Mouse (Mus musculus): ENCODE measurements around the gene Olfr777. TPM values are rescaled to one million over a fixed set of nuclear protein-coding genes. Genes with fewer than 3 reads are reported as not detected.

Gene Olfr777
- not detected for total RNA-seq (2023)

DNA sequence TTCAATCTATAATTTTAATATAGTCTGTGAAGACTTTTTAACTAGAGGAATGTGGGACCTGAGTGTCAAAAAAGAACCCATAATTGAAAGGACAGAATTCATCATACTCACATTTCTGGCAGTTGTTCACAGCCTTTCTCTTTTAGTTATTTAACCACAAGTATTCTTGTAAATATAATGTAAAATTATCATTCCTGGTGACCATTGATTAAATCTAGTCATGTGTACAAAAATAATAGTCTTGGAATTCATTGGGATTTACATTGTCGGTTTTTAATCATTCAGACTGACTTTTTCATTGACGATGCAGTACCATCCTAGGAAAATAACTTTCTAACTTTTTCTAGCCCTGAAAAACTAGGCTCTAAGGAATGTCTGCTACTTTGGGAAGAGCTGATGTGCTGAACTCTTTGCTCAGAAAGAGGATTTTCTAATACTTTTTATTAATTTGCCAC is at the start of gene Olfr777:
Olfr777 (minus strand) TSS at position 405 of the 455 bp plus-strand sequence.

GRCm38 (mm10) chr10:129317817-129318216 is 46.5 kb upstream of the Olfr777 start, which contains the start of gene Olfr780:
TSS of gene Olfr780 (plus strand) at chr10:129318117.

DNA sequence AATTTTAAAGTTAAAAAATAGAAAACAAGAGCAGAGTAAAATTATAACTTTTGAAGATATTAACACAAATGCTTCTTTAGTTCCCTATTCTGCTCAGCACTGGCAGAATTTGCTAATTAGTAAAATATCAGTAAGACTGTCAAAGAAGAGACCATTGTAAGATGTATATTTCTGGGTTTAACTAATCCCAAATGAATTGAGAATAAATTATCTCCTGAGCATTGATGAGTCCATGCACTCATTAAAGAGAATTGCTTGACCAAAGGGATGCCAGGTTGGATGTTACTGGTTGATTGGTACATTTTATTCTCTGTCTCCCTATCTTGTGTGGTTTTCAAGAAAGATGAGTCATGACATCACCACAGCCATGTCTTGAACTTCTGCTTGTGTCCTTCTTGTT is 12.5 kb downstream of the Olfr777 start, which contains the start of gene Olfr776:
Olfr776 (plus strand) TSS at position 301 of the 400 bp plus-strand sequence.

DNA sequence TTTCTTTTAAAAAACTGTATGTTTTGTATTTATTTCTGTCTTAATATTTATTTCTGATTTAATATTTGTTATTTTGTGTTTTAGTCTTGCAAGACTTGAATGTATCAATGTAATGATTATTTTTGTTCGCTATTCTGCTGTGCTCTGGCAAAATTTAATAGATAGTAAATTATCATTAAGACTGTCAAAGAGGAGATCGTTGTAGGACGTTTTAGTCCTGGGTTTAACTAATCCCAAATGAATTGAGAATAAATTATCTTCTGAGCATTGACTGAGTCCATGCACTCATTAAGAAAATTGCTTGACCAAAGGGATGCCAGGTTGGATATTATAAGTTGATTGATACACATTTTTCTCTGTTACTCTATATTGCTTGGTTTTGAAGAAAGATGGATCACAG is 23.2 kb downstream of the Olfr777 start, which contains the start of gene Olfr775:
Olfr775 (plus strand) TSS at position 301 of the 400 bp plus-strand sequence.

GRCm38 (mm10) chr10:129235904-129236303 is 35.4 kb downstream of the Olfr777 start, which contains the start of gene Olfr774:
TSS of gene Olfr774 (plus strand) at chr10:129236204.

Other genes starting within 250 kb of the Olfr777 start
- not detected for gene Olfr764-ps1, start 231.6 kb downstream of the Olfr777 start, total RNA-seq (2023)
- gene Olfr765, start 221.5 kb downstream of the Olfr777 start, total RNA-seq (2023): not detected
- gene Olfr766-ps1, start 202.5 kb downstream of the Olfr777 start, total RNA-seq (2023): not detected
- gene Olfr767, start 188.6 kb downstream of the Olfr777 start, total RNA-seq (2023): not detected
- not detected for gene Olfr768, start 172.1 kb downstream of the Olfr777 start, total RNA-seq (2023)
- not detected for gene Olfr769, start 153.6 kb downstream of the Olfr777 start, total RNA-seq (2023)
- not detected for gene Olfr770, start 132.5 kb downstream of the Olfr777 start, total RNA-seq (2023)
- not detected for gene Olfr771, start 106.7 kb downstream of the Olfr777 start, total RNA-seq (2023)
- not detected for gene Olfr772, start 93.6 kb downstream of the Olfr777 start, total RNA-seq (2023)
- gene Olfr773, start 84.1 kb downstream of the Olfr777 start, total RNA-seq (2023): not detected
- gene Olfr774, start 35.3 kb downstream of the Olfr777 start, total RNA-seq (2023): not detected
- gene Olfr775, start 23.1 kb downstream of the Olfr777 start, total RNA-seq (2023): not detected
- gene Olfr776, start 12.4 kb downstream of the Olfr777 start, total RNA-seq (2023): not detected
- not detected for gene Olfr780, start 46.6 kb upstream of the Olfr777 start, total RNA-seq (2023)
- not detected for gene Olfr781, start 57.4 kb upstream of the Olfr777 start, total RNA-seq (2023)
- not detected for gene Olfr782, start 77.4 kb upstream of the Olfr777 start, total RNA-seq (2023)
- gene Olfr784, start 112.6 kb upstream of the Olfr777 start, total RNA-seq (2023): not detected
- gene Olfr785, start 133.9 kb upstream of the Olfr777 start, total RNA-seq (2023): not detected
- gene Olfr786, start 155.8 kb upstream of the Olfr777 start, total RNA-seq (2023): not detected
- gene Olfr787, start 190.4 kb upstream of the Olfr777 start, total RNA-seq (2023): not detected
- gene Olfr788, start 199.5 kb upstream of the Olfr777 start, total RNA-seq (2023): not detected
- not detected for gene Olfr789, start 213.3 kb upstream of the Olfr777 start, total RNA-seq (2023)
- gene Olfr790, start 227.0 kb upstream of the Olfr777 start, total RNA-seq (2023): not detected

All from CD4-positive naive resting alpha-beta T cell, adult 76 days (primary cell).